Mouse (Mus musculus): ENCODE results near the gene Tbc1d15. TPM values are rescaled to one million over a fixed set of nuclear protein-coding genes. Genes with fewer than 3 reads are reported as not detected.
"Not testable (repeated sequence)": the region's sequence is repeated elsewhere in the genome, so short reads cannot be mapped to it uniquely, and the experiment has no call there.

The Tbc1d15 gene
- total and polyA plus RNA-seq, 3 experiments, result 9.4 to 46.4 TPM; not detected in 1

DNA sequence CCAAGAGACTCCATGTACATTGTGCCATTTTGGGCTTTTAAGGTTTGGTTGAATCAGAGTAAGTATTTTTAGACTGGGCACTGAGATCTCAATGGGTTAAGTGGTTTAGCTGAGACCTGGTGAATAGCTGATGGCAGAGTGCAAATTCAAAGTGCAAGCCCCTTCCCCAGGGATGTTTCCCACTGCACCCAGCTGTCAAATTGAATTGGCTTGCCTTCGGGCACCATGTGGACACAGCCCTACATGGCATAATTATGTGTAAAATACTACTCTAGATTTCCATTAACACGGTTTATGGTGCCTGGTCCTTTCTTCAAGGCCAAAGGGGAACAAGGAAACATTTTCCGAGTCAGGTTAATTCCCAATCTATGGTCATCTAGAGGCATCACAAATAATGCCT is 70.2 kb downstream of the Tbc1d15 start:
- Histone ChIP-seq H3K27me3 (ENCODE audit: control insufficient read depth in 1 of 2, insufficient read depth in 2 of 2, low read length in 2 of 2) (no peaks in the 10 kb centered on the region), H3K79me2 (ENCODE audit: control insufficient read depth, insufficient read depth, low read length, poor library complexity) (no peaks in the 10 kb centered on the region), H3K4me3 (ENCODE audit: control insufficient read depth in 1 of 2, insufficient read depth in 1 of 2, low read depth in 2 of 2, low read length in 2 of 2) (no peak overlapping the region), H3K9ac (ENCODE audit: control insufficient read depth, low read depth, low read length, poor library complexity, severe bottlenecking) (no peak overlapping the region), H3K9me3 (replicated peaks; ENCODE audit: insufficient read depth, low read length) (no peaks in the 10 kb centered on the region), H3K27ac (ENCODE audit: control insufficient read depth, low read depth, low read length) (no peak overlapping the region), H3K36me3 (ENCODE audit: control insufficient read depth in 1 of 2, insufficient read depth in 2 of 2, low read length in 2 of 2) (no peaks in the 10 kb centered on the region), H3K4me1 (ENCODE audit: control insufficient read depth in 1 of 2, insufficient read depth in 2 of 2, low read length in 2 of 2) (no peaks in the 10 kb centered on the region)
- no peak for DNase-seq (ENCODE audit: low read depth, low spot score)
- no peak for TF ChIP-seq CHD1 (IDR thresholded peaks at IDR 0.05; ENCODE audit: low read depth, low read length)
- no peak for TF ChIP-seq MYB (IDR thresholded peaks at IDR 0.05; ENCODE audit: low read depth, low read length)
- TF ChIP-seq RCOR1 (IDR thresholded peaks at IDR 0.05; ENCODE audit: low read depth, low read length), result no peak
- no peak for TF ChIP-seq MAX (IDR thresholded peaks at IDR 0.05; ENCODE audit: low read length)
- TF ChIP-seq ZMIZ1 (IDR thresholded peaks at IDR 0.05; ENCODE audit: low read depth, low read length), result no peak
- no peak for TF ChIP-seq POLR2A (IDR thresholded peaks at IDR 0.05; ENCODE audit: control insufficient read depth in 1 of 2, insufficient read depth in 1 of 2, low read depth in 1 of 2, low read length in 2 of 2, poor library complexity in 1 of 2)
- TF ChIP-seq GATA1 (IDR thresholded peaks at IDR 0.05; ENCODE audit: low read depth, low read length), result no peak
- TF ChIP-seq SIN3A (IDR thresholded peaks at IDR 0.05; ENCODE audit: low read length), result no peak
- TF ChIP-seq TAL1 (IDR thresholded peaks at IDR 0.05; ENCODE audit: low read length), result no peak
- no peak for TF ChIP-seq E2F4 (IDR thresholded peaks at IDR 0.05; ENCODE audit: borderline replicate concordance, low read depth, low read length)
- TF ChIP-seq RAD21 (IDR thresholded peaks at IDR 0.05; ENCODE audit: low read depth, low read length), result no peak
- TF ChIP-seq CTCF (IDR thresholded peaks at IDR 0.05 in 2 of 3, conservative IDR thresholded peaks at IDR 0.05 in 1 of 3; ENCODE audit: control insufficient read depth in 1 of 3, insufficient read depth in 1 of 3, low read depth in 2 of 3, low read length in 3 of 3, poor library complexity in 1 of 3, severe bottlenecking in 1 of 3), result no peak
- TF ChIP-seq MYC (IDR thresholded peaks at IDR 0.05; ENCODE audit: low read depth, low read length), result no peak
- no peak for TF ChIP-seq POLR2AphosphoS5 (IDR thresholded peaks at IDR 0.05; ENCODE audit: borderline replicate concordance, low read depth, low read length)
- no peak for TF ChIP-seq GABPA (IDR thresholded peaks at IDR 0.05; ENCODE audit: low read depth, low read length)
- TF ChIP-seq ZC3H11A (IDR thresholded peaks at IDR 0.05; ENCODE audit: low read depth, low read length), result no peak
- TF ChIP-seq EP300 (IDR thresholded peaks at IDR 0.05; ENCODE audit: low read depth in 1 of 2, low read length in 2 of 2), result no peak
- no peak for TF ChIP-seq ZKSCAN1 (IDR thresholded peaks at IDR 0.05; ENCODE audit: low read depth, low read length)
- no peak for TF ChIP-seq USF1 (IDR thresholded peaks at IDR 0.05; ENCODE audit: low read depth, low read length)
- no peak for TF ChIP-seq MEF2A (IDR thresholded peaks at IDR 0.05; ENCODE audit: extremely low read depth, insufficient replicate concordance, low read depth, low read length, poor library complexity, severe bottlenecking)

DNA sequence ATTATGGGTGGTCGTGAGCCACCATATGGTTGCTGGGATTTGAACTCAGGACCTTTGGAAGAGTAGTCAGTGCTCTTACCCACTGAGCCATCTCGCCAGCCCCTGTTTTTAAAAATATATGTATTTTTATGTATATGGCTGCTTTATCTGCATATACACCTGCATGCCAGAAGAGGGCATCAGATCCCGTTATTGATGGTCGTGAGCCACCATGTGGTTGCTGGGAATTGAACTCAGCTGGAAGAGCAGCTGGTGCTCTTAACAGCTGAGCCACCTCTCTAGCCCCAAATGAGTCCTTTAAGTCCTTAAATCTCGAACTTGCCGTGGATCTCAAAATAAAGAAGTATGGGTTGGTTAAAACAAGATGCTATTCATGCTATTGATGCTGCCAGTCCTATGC is 73.2 kb downstream of the Tbc1d15 start:
- TF ChIP-seq CTCF (IDR thresholded peaks at IDR 0.05 in 2 of 3, conservative IDR thresholded peaks at IDR 0.05 in 1 of 3; ENCODE audit: control insufficient read depth in 1 of 3, insufficient read depth in 1 of 3, low read depth in 2 of 3, low read length in 3 of 3, poor library complexity in 1 of 3, severe bottlenecking in 1 of 3) (peak; percentile 27 to 64 (median 39)), SMC3 (IDR thresholded peaks at IDR 0.05; ENCODE audit: low read depth, low read length) (peak; percentile 46), MYC (IDR thresholded peaks at IDR 0.05; ENCODE audit: low read depth, low read length) (peak; percentile 62; the same call in 1 of the 2 replicates), ETS1 (IDR thresholded peaks at IDR 0.05; ENCODE audit: low read depth, low read length) (peak; percentile 59; the same call in 1 of the 2 replicates), RAD21 (IDR thresholded peaks at IDR 0.05; ENCODE audit: low read depth, low read length) (peak; percentile 31), TBP (IDR thresholded peaks at IDR 0.05; ENCODE audit: low read depth, low read length) (0 out of 2 replicates have a peak, but pooled peaks have one; percentile 38)
- H3K36me3 ChIP-seq (ENCODE audit: control insufficient read depth in 1 of 2, insufficient read depth in 2 of 2, low read length in 2 of 2); H3K4me1 ChIP-seq (ENCODE audit: control insufficient read depth in 1 of 2, insufficient read depth in 2 of 2, low read length in 2 of 2); H3K27ac ChIP-seq (ENCODE audit: control insufficient read depth, low read depth, low read length); H3K9me3 ChIP-seq (replicated peaks; ENCODE audit: insufficient read depth, low read length); H3K4me3 ChIP-seq (ENCODE audit: control insufficient read depth in 1 of 2, insufficient read depth in 1 of 2, low read depth in 2 of 2, low read length in 2 of 2); H3K27me3 ChIP-seq (ENCODE audit: control insufficient read depth in 1 of 2, insufficient read depth in 2 of 2, low read length in 2 of 2); H3K9ac ChIP-seq (ENCODE audit: control insufficient read depth, low read depth, low read length, poor library complexity, severe bottlenecking); H3K79me2 ChIP-seq (ENCODE audit: control insufficient read depth, insufficient read depth, low read length, poor library complexity): not testable (repeated sequence)
- peak; percentile 64 for DNase-seq (ENCODE audit: low read depth, low spot score)

Data from MEL (cell line).